Mouse (Mus musculus) liver, embryonic 11.5 days (tissue): ENCODE measurements at regions not wholly inside any gene's neighbourhood (a gene's known extent, or its start where the extent isn't known, plus 50 kb on each side); places are given as distances from the start of the nearest gene placed in this dataset.

Experiments used
- ATAC-seq: fragments of 200-750 bp; cut with Nextera tagmentation; replicated peaks from 2 replicates; pipeline ENCODE4 v1.8.0; 2017; ENCODE audit warnings: moderate number of reproducible peaks, mild to moderate bottlenecking, moderate TSS enrichment, moderate library complexity; ENCODE audit not compliant: low FRiP score
- DNase-seq: peaks from one replicate; pipeline ENCODE4 v3.0.0-alpha.2; 2017; ENCODE audit warnings: low spot score
- H3K27ac ChIP-seq: fragments of 300-500 bp; sonication (generic); 2 replicates; pipeline ENCODE4 v1.5.1; 2014; ENCODE audit warnings: mild to moderate bottlenecking, low read depth, low read length, control low read depth
- H3K27me3 ChIP-seq: fragments of 300-500 bp; sonication (generic); replicated peaks from 2 replicates; pipeline ENCODE4 v1.6.1; 2014; ENCODE audit warnings: low read length, mixed read lengths; ENCODE audit not compliant: control insufficient read depth, insufficient read depth
- H3K36me3 ChIP-seq: fragments of 300-500 bp; sonication (generic); 2 replicates; pipeline ENCODE4 v1.6.1; 2014; ENCODE audit warnings: mild to moderate bottlenecking, low read length, moderate library complexity, mixed read lengths; ENCODE audit not compliant: control insufficient read depth, insufficient read depth
- H3K4me1 ChIP-seq: fragments of 300-500 bp; sonication (generic); replicated peaks from 2 replicates; pipeline ENCODE4 v1.6.1; 2014; ENCODE audit warnings: low read length, mixed read lengths; ENCODE audit not compliant: control insufficient read depth, insufficient read depth
- H3K4me2 ChIP-seq: fragments of 300-500 bp; sonication (generic); 2 replicates; pipeline ENCODE4 v1.6.1; 2014; ENCODE audit warnings: mild to moderate bottlenecking, control low read depth, moderate library complexity
- H3K4me3 ChIP-seq: fragments of 300-500 bp; sonication (generic); 2 replicates; pipeline ENCODE4 v1.5.1; 2014; ENCODE audit warnings: low read depth, low read length, control low read depth
- H3K9ac ChIP-seq: fragments of 300-500 bp; sonication (generic); 2 replicates; pipeline ENCODE4 v1.6.1; 2014; ENCODE audit warnings: low read depth, low read length, control low read depth
- H3K9me3 ChIP-seq: fragments of 300-500 bp; sonication (generic); 2 replicates; pipeline ENCODE4 v1.6.1; 2016; ENCODE audit warnings: low read length, inconsistent platforms, mixed read lengths; ENCODE audit not compliant: control insufficient read depth
- WGBS: fragments of 180-500 bp; shearing (Covaris S2); extraction: QIAGEN DNeasy Blood & Tissue Kit; methylation state at CpG from one replicate; pipeline ENCODE4 v1.1.7; 2014; 5-methylcytosine and 5-hydroxymethylcytosine counted together

GRCm38 (mm10) chr12:49974591-49975323, 589.8 kb downstream of the Gm43517 start:
- H3K4me2 ChIP-seq, result no peak overlapping the region
- no peak overlapping the region for H3K27ac ChIP-seq
- no peaks in the 10 kb centered on the region for H3K27me3 ChIP-seq
- WGBS, result 68% methylated on average over 2 of the region's 2 CpGs
- H3K9ac ChIP-seq, result no peak overlapping the region
- no peaks in the 10 kb centered on the region for H3K9me3 ChIP-seq
- DNase-seq (no peak), ATAC-seq (no peak)
- no peaks in the 10 kb centered on the region for H3K36me3 ChIP-seq
- no peaks in the 10 kb centered on the region for H3K4me1 ChIP-seq
- no peak overlapping the region for H3K4me3 ChIP-seq

- Histone ChIP-seq H3K27ac (no peak overlapping the region), H3K4me3 (no peak overlapping the region), H3K4me1 (no peaks in the 10 kb centered on the region), H3K9me3 (no peaks in the 10 kb centered on the region), H3K9ac (no peak overlapping the region), H3K4me2 (no peak overlapping the region), H3K36me3 (no peaks in the 10 kb centered on the region), H3K27me3 (no peaks in the 10 kb centered on the region)
- WGBS, result 73% methylated on average over 1 of the region's 1 CpGs
- ATAC-seq, result no peak
- DNase-seq, result no peak
Observed at GRCm38 (mm10) chr12:49975553-49975952, 590.6 kb downstream of the Gm43517 start.

- Histone ChIP-seq H3K4me2 (no peak overlapping the region), H3K4me3 (no peak overlapping the region), H3K36me3 (no peaks in the 10 kb centered on the region), H3K9me3 (no peaks in the 10 kb centered on the region), H3K9ac (no peak overlapping the region), H3K27ac (no peak overlapping the region), H3K4me1 (no peaks in the 10 kb centered on the region), H3K27me3 (no peaks in the 10 kb centered on the region)
- ATAC-seq (no peak), DNase-seq (no peak)
- WGBS, result 70% methylated on average over 7 of the region's 7 CpGs
Observed at GRCm38 (mm10) chr12:49992501-49993079, 607.6 kb downstream of the Gm43517 start.

GRCm38 (mm10) chr12:50038808-50039374, 610.0 kb downstream of the Prkd1 start:
- DNase-seq (no peak), ATAC-seq (no peak)
- Histone ChIP-seq H3K4me3 (no peak overlapping the region), H3K4me2 (no peak overlapping the region), H3K36me3 (no peaks in the 10 kb centered on the region), H3K9me3 (no peaks in the 10 kb centered on the region), H3K27me3 (no peaks in the 10 kb centered on the region), H3K27ac (no peak overlapping the region), H3K9ac (no peak overlapping the region), H3K4me1 (no peaks in the 10 kb centered on the region)
- WGBS, result 77% methylated on average over 3 of the region's 3 CpGs

- WGBS, result 85% methylated on average over 2 of the region's 2 CpGs
- H3K9me3 ChIP-seq, result no peaks in the 10 kb centered on the region
- ATAC-seq (no peak), DNase-seq (no peak)
- H3K27me3 ChIP-seq, result no peaks in the 10 kb centered on the region
- no peak overlapping the region for H3K27ac ChIP-seq
- H3K9ac ChIP-seq, result no peak overlapping the region
- no peaks in the 10 kb centered on the region for H3K36me3 ChIP-seq
- no peaks in the 10 kb centered on the region for H3K4me1 ChIP-seq
- H3K4me3 ChIP-seq, result no peak overlapping the region
- H3K4me2 ChIP-seq, result no peak overlapping the region
Observed at GRCm38 (mm10) chr12:50061286-50061685, 587.6 kb downstream of the Prkd1 start.

- Histone ChIP-seq H3K9me3 (no peaks in the 10 kb centered on the region), H3K36me3 (no peaks in the 10 kb centered on the region), H3K27ac (no peak overlapping the region), H3K4me1 (no peaks in the 10 kb centered on the region), H3K4me3 (no peak overlapping the region), H3K4me2 (no peak overlapping the region), H3K27me3 (no peaks in the 10 kb centered on the region), H3K9ac (no peak overlapping the region)
- WGBS, result 89% methylated on average over 4 of the region's 4 CpGs
- DNase-seq, result no peak
- ATAC-seq, result no peak
Observed at GRCm38 (mm10) chr12:50066394-50066793, 582.5 kb downstream of the Prkd1 start.

- Histone ChIP-seq H3K27ac (no peak overlapping the region), H3K36me3 (no peaks in the 10 kb centered on the region), H3K4me3 (no peak overlapping the region), H3K4me2 (no peak overlapping the region), H3K27me3 (no peaks in the 10 kb centered on the region), H3K4me1 (no peaks in the 10 kb centered on the region), H3K9me3 (no peaks in the 10 kb centered on the region), H3K9ac (no peak overlapping the region)
- 67% methylated on average over 3 of the region's 3 CpGs for WGBS
- DNase-seq, result no peak
- no peak for ATAC-seq
Observed at GRCm38 (mm10) chr12:50071797-50072196, 577.1 kb downstream of the Prkd1 start.

- Histone ChIP-seq H3K4me2 (no peak overlapping the region), H3K9me3 (no peaks in the 10 kb centered on the region), H3K9ac (no peak overlapping the region), H3K4me1 (no peaks in the 10 kb centered on the region), H3K27ac (no peak overlapping the region), H3K36me3 (no peaks in the 10 kb centered on the region), H3K4me3 (no peak overlapping the region), H3K27me3 (no peaks in the 10 kb centered on the region)
- ATAC-seq, result no peak
- DNase-seq, result no peak
- 77% methylated on average over 1 of the region's 1 CpGs for WGBS
Observed at GRCm38 (mm10) chr12:50072359-50072758, 576.5 kb downstream of the Prkd1 start.

GRCm38 (mm10) chr12:50073684-50074083, 575.2 kb downstream of the Prkd1 start:
- no peaks in the 10 kb centered on the region for H3K9me3 ChIP-seq
- no peak overlapping the region for H3K4me3 ChIP-seq
- H3K36me3 ChIP-seq, result no peaks in the 10 kb centered on the region
- WGBS, result 53% methylated on average over 2 of the region's 2 CpGs
- ATAC-seq (no peak), DNase-seq (no peak)
- no peak overlapping the region for H3K4me2 ChIP-seq
- no peak overlapping the region for H3K9ac ChIP-seq
- H3K4me1 ChIP-seq, result no peaks in the 10 kb centered on the region
- H3K27ac ChIP-seq, result no peak overlapping the region
- H3K27me3 ChIP-seq, result no peaks in the 10 kb centered on the region
